Mouse (Mus musculus): ENCODE measurements around the gene Olfr876.
"Not testable (repeated sequence)": the region's sequence is repeated elsewhere in the genome, so short reads cannot be mapped to it uniquely, and the experiment has no call there.

The Olfr876 gene

GRCm38 (mm10) chr9:37802731-37803130 lies at the start of gene Olfr876:
Gene Olfr876 (plus strand): TSS chr9:37803031.
- in situ Hi-C loops (cut with MboI, MseI), result no loop called here

DNA sequence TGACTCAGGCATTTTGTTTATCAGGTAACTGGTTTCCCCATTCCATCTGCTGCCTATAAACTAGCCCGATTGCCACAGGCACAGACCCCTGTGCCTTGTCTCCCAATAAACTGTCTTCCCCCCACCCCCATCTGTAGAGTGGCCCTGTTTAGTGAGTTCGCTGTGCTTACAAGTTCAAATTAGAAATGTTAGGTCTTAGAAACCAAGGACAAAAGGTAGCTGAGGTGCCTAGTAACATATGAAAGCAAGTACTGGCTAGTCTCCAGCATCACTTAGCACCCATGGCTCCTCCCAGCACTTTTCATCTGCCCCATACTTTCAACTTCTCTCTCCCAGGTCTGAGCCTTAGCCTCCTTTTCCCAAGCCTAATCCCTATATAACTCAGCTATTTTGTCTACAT lies 41.1 kb upstream of the Olfr876 start:
- in situ Hi-C loops (cut with MboI, MseI), result loop anchor here in 1 of 2 experiments (10.0 kb wide), 1 partner anchor 57 kb away; no protein-coding TSS in a partner anchor

- in situ Hi-C loops (cut with MboI, MseI), result loop anchor here in 1 of 2 experiments (10.0 kb wide), 1 partner anchor 58 kb away; no protein-coding TSS in a partner anchor
Observed at GRCm38 (mm10) chr9:37762541-37762940, 40.3 kb upstream of the Olfr876 start.

GRCm38 (mm10) chr9:37770661-37771060 lies 32.2 kb upstream of the Olfr876 start:
- in situ Hi-C loops (cut with MboI, MseI), result no loop called here

- in situ Hi-C loops (cut with MboI, MseI), result no loop called here
Observed at GRCm38 (mm10) chr9:37771759-37772158, 31.1 kb upstream of the Olfr876 start, which contains the start of gene Olfr875. Gene Olfr875 (plus strand): TSS chr9:37771857.

GRCm38 (mm10) chr9:37782766-37783260 lies 20.0 kb upstream of the Olfr876 start:
- in situ Hi-C loops (cut with MboI, MseI), result no loop called here

DNA sequence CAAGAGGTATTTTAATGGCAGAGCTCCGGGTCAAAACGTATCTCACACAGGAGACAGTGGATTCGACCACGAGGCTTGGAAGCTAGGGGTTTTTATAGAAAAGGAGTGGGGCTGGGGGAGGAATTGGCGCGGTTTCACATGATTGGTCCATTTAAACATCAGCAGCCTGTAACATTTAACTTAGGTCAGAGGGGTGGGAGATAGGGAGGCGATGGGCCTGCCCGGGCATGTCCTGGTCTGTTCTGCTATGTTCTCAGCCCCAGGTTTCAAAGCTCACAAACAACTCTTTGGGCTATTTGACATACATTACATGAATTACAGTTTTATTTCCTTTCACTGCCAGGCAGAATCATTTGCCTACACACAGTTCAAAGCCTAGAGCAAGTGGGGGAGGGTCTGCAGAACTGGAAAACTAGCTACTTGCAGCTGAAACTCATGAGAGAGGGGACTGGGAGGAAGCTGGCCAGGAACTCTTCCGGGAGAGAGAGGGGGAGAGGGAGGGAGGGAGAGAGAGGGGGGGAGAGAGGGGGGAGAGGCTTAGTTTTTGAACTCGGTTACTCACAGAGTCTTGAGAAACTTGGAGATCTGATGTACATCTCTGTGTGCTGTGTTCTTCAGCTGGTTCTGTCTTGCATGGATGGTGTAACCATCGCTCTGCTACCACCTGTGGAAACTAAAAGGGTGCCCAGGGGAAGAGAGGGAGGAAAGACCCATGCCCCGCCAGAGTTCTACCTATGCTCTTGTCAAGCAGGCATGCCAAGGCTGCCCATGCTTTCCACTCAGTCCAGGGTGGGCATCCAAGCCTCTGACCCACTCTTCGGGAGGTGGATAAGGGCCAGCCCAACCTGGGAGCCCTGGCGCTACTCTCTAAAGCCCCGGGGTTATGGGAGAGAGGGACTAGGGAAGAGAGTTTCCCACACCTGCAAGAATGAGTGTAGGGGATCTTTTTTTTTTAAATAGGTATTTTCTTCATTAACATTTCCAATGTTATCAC lies 19.1 kb upstream of the Olfr876 start:
- in situ Hi-C loops (cut with MboI, MseI), result not testable (repeated sequence)

GRCm38 (mm10) chr9:37786411-37786810 lies 16.4 kb upstream of the Olfr876 start:
- in situ Hi-C loops (cut with MboI, MseI), result no loop called here

GRCm38 (mm10) chr9:37802055-37802454 lies 776 bp upstream of the Olfr876 start:
- in situ Hi-C loops (cut with MboI, MseI), result no loop called here

DNA sequence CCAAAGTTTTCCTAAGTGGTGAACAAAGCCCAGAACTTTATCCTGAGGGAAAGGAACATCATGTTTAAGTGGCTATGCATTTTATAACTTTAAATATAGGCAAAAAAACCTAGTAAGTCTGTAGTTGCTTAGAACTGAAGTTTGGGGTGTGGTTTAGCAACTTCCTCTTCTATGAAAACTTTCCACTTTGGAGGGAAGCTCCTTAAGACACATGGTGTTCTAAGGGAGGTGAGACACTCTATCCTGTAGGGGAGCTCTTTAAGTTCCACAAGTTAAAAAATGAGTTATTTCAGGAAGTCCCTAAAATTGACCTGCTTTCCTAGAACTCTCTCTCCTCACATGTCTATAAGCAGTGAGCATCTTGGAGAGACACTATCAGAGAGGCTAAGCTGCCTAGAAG lies 4.4 kb downstream of the Olfr876 start:
- in situ Hi-C loops (cut with MboI, MseI), result no loop called here

DNA sequence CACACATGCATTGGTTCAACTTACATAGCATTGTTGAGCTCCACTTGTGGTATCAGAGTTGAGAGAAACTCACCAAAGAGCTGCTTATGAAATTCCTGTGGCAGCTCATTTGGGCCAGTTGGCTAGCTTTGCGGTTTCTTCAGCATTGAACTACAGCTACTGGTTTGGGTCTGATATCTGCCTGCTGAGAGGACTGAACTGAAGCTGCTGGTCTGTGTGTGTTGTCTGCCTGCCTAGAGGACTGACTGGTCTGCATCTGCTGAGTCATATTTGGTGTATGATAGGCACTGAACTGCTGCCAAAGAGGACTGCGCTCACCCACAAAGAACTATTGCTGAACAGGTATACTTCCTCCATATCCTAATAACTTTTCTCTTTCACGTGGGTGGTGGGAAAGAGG lies 5.6 kb downstream of the Olfr876 start:
- in situ Hi-C loops (cut with MboI, MseI), result no loop called here

DNA sequence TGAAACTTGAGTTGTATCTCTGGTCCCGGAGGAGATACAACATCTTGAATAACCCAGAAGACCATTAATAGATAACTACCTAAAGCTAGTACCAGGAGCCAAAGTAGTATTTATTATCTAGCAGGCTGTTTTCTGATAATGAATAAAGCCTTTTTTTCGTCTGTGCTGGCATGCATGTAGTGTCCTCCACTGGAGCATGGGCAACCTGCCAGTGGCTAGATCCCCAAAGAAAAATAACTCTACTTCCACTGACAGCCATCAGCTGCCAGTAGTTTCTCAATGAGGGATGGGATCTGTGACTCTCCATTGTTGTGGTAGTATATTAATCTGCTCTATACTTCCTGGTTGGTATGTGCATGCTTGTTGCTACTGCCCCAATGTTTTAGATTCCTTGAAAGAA lies 6.1 kb downstream of the Olfr876 start:
- in situ Hi-C loops (cut with MboI, MseI), result no loop called here

GRCm38 (mm10) chr9:37814696-37815095 lies 11.9 kb downstream of the Olfr876 start:
- in situ Hi-C loops (cut with MboI, MseI), result loop anchor here in 1 of 2 experiments (5.0 kb wide), 1 partner anchor 53 kb away; no protein-coding TSS in a partner anchor

- in situ Hi-C loops (cut with MboI, MseI), result loop anchor here in 1 of 2 experiments (10.0 kb wide), 1 partner anchor 1635 kb away; no protein-coding TSS in a partner anchor
Observed at GRCm38 (mm10) chr9:37829881-37830280, 27.1 kb downstream of the Olfr876 start.

DNA sequence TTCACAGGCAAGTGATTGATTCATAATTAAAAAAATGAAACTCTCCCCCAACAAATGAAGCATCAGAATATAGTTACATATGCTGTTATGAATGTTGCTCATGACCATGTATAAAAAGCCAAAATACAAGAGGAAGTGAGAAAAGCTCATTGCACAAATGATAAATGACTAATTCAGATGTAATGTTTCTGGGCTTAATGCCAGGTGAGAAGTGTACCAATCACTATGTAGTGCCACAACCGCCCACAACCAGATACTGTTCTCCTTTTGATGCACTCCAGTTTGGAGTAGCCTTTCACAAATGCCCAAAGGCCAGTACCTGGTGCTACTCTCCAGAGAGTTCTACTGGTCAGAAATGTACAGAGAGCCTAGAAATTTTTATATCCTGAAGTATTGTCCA lies 30.5 kb downstream of the Olfr876 start:
- in situ Hi-C loops (cut with MboI, MseI), result no loop called here

DNA sequence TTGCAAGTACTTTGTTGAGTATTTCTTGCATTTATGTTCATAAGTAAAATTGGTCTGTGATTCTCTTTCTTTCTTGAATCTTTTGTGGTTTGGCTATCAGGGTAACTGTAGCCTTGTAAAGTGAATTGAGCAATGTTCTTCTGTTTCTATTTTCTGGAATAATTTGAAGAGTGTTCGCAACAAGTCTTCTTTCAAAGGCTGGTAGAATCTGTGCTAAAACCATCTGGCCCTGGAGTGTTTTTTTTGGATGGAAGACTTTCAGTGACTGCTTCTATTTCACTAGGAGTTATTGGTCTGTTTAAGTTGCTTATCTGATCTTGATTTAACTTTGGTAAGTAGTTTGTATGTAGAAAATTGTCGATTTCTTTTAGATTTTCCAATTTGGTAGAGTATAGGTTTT lies 46.4 kb downstream of the Olfr876 start:
- in situ Hi-C loops (cut with MboI, MseI), result loop anchor here in 1 of 2 experiments (10.0 kb wide), 1 partner anchor 1276 kb away; the partner anchor contains the start of gene Olfr27

DNA sequence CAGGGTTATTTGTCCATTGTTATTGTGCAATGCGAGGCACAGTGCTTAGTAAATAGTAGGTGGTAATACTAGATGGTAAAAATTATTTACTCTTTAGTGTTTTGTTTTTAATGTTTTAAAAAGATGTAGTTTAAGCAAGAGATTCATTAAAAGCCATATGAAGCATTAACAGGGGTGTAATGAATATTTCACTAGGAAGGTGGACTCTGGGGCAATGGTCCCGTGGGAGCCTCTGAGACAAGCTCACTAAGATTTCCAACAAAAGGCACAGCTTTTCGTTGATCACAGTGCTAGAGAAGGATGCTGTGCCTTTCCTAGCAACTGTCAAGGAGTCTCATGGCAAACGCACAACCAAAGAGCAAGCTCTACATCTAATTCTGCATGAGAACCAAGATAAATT lies 51.1 kb downstream of the Olfr876 start, which contains the start of gene Olfr877:
TSS of gene Olfr877 (plus strand) at position 301 of the 400 bp plus-strand sequence.
- in situ Hi-C loops (cut with MboI, MseI), result no loop called here

Data from T-helper 17 cell (primary cell).